Mouse (Mus musculus) cerebellum, adult 2 months (tissue): ENCODE results near the gene Abraxas1.

Experiments used
- CTCF ChIP-seq: fragments of 200-500 bp; IDR thresholded peaks from 2 replicates; pipeline ENCODE4 v1.5.1; 2011; ENCODE audit warnings: low read depth, mild to moderate bottlenecking, control low read depth, low read length, moderate library complexity, borderline replicate concordance; ENCODE audit not compliant: insufficient read depth
- POLR2A ChIP-seq: fragments of 200-500 bp; IDR thresholded peaks from 2 replicates; pipeline ENCODE4 v1.6.1; 2011; ENCODE audit warnings: low read length, control low read depth, borderline replicate concordance; ENCODE audit not compliant: insufficient read depth

DNA sequence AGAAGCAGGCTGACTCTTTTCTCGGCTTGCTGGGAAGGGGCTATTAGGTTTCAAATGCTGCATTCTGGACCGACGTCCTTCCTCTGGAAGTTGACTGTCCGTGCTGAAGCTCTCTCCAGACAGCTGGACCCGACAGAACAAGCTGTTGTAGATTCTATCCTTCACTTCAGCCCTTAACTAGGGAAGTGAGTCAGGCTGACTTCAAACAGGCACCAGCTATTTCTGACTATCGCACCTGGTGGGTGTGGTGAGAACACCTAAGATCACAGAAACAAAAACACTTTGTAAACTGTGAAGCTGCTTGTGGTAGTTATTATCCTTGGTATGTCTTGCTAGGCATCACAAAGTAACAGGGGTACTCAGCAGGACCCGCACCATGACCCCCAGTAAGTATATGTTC is 5.8 kb upstream of the Abraxas1 start:
- TF ChIP-seq CTCF (no peak), POLR2A (no peak)
